Mouse (Mus musculus) layer of hippocampus, postnatal 36 days (tissue): ENCODE measurements around the gene Med17. TPM values are rescaled to one million over a fixed set of nuclear protein-coding genes. Genes with fewer than 3 reads are reported as not detected.
A peak's percentile ranks its signal among the peaks of the same experiment; 100 is the strongest.
"Not testable (repeated sequence)": the region's sequence is repeated elsewhere in the genome, so short reads cannot be mapped to it uniquely, and the experiment has no call there.

Experiments
- DNase-seq, 2 experiments: peaks; one replicate each; pipeline ENCODE4 v3.0.0; 2022
- total RNA-seq, 2 experiments: library from RNA; stranded (reverse); gene quantifications; 2 replicates each; pipeline ENCODE4 v1.2.3; 2021

Gene Med17
- total RNA-seq: 10 to 100 TPM; 38.9 to 41.9 TPM

DNA sequence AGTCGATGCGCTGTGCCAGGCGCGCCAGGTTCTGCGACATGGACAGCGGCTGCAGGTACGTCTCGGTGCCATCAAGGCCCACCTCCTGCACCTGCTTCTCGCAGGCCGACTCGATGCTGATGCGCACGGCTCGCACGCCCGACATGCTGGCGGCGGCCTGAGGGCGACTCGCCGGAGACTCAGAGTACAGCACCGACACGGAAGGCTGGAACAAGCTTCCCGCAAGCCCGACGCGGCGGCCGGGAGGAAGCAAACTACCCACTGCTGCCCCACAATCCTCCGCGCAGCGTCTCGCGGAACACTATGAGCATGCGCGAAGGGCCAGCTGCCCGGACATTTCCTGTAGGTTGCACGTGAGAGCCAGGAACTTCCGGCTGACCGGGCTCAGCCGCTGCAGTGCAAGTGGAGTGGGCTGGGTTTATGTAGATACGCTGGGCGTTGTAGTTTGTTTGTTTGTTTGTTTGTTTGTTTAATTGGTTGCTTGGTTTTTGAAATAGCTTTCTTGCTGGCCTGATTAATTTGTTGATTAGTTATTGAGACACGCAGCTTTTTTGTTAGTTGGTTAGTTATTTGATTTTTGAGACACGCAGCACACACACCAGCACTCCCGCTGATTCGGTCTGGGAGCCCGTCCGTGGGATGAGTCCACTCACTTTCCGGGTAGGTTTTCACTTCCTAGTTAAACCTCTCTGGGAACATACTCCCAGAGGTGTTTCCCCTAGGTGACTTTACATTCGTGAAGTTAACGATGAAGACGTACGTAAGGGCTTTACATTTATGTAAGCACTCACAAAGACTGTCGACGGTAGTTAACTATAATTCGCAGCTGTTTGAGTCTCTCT, at the start of gene Med17:
Med17 (minus strand) TSS at position 283 of the 842 bp plus-strand sequence.
- DNase-seq: peak; percentile 93 to 94

DNA sequence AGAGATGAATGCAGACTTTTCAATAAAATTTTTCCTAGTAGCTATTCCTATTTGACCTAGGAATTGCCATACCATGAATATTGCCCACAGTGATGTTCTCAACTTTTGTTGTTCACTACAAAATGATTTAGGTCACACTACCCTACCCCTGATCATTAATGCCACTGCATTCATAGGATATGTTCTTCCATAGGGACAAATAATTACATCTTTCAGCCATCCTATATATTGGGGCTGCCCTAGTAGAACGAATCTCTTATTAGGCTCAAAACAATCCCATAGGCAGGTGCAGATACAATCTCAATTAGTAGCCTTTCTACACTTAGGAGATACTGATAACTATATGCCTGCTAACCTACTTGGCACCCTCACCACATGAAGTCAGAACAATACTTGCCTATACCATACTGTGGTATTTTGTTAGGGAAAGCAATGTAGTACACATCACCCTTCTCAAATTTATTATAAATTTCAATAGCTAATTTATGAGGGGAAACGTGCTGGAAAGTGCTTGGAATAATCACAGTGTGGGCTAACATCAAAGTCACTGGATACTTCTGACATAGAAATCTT, 38.5 kb upstream of the Med17 start:
- DNase-seq: no peak

DNA sequence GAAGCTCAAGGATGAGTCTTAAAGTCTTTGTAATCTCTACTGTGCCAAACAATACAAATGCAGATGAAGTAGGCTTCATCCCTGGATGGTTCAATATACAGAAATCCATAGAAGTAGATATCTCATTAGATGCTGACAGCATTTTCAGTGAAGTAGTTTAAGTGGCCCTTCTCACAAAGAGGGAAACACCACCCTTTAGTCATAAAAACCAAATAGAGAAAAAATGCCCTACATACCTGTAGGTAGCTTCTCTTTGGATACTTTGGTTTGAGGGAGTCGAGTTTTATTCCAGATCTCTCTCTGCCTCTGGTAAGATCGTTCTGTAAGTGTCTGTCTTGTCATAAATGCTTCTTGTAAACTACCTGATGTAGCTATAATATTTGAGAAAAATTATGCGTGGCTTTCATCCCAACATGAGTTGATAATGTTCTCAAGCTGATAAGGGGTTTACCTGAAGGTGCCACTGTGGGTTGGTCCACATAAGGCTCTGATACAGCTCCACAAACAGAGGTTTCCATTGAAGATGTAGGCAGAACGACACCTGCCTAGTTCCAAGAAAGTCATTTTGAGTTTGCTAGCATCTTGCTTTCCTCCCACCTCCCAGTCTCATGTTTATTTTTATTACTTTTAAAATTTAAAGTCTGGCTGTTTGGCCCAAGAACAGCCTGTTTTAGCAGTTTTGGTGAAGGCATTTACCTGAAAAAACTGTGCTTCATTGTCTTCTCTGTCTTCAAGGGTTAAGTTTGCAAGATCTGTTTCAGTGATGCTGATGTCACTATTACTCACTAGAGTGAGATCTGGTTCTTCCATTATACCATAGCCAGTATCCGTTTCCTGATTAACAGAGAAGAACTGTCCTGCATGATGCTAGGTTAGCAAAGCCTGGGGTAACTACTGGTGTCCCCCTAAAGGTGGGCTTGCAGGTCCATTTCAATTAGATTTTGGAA, 37.8 kb upstream of the Med17 start:
- DNase-seq: no peak

DNA sequence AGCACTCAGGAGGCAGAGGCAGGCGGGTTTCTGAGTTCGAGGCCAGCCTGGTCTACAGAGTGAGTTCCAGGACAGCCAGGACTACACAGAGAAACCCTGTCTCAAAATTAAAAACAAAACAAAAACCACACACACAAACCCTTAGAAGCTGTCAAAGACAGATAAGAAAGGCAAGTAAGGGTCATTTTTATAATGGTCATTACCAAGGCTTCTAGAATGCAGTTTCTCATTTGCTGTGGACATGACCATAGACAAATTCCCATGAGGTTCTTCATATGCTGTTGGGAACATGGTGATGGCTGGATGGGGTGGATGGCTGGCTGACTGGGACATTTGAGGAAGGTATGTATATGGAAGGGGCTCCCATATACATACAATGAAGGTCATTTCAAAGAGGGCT, 36.6 kb upstream of the Med17 start:
- DNase-seq: not testable (repeated sequence)

DNA sequence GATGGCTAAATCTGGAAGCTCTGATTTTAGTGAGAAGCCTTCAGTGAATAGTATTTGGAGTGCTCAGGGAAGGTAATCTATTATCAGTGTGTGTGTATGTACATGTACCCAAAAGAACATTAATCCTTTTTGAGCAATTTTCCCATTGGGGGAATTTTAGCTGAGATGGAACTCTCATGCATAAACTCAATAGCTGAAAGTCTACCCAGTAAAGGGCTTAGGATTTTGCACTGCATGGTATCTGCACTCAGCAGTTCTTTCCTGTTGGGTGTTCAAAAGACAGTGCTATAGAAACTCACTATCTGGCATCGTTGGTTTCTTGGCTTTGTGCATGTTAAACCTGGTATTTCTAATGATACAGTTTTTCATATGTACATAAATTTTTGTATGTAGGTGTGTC, 34.9 kb upstream of the Med17 start:
- DNase-seq: no peak

DNA sequence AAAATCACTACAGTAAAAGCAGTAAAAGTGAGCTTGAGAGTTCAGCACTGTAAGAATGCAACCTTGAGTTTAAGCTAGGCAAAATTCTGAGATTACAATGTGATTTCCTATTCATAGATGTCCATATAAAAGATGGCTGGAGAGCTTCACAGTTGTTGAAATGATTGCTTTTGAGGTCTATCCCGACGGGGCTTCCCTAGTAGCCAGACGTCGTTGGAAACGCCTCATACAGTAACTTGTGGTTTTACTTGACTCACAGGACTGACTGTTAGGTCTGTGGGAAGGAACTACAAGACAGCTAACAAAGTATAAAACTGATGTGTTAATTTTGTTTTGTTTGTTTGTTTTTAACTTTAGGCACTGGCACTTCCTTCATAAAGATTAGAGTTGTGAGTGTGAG, 33.9 kb upstream of the Med17 start:
- DNase-seq: no peak

DNA sequence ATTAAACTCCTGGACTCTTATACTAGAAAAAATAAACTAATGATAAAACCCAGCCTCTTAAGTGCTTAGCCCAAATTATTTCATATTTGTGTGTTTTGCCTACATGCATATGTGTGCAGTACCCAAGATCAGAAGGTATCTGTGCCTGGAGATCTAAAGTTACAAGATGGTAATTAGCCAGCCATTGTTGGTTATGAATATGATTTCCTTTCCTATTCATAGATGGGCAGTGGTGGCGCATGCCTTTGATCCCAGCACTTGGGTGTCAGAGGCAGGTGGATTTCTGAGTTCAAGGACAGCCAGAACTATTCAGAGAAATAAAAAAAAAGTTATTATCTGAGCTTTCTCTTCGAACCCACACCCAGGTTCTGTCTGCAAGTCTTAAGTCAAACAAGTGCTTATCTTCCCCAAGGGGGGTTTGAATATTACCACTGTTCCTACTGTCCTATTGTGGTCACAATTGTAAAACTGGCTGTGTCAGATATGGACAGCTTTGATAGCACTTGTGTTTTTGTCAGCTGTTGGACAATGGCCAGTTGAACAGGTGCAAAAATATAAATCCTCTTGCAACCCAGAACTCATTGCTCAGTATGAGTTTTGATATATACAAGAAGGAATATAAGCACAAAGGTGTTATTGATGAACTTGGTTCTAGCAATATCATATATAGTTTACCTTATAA, 32.5 kb upstream of the Med17 start:
- no peak for DNase-seq

DNA sequence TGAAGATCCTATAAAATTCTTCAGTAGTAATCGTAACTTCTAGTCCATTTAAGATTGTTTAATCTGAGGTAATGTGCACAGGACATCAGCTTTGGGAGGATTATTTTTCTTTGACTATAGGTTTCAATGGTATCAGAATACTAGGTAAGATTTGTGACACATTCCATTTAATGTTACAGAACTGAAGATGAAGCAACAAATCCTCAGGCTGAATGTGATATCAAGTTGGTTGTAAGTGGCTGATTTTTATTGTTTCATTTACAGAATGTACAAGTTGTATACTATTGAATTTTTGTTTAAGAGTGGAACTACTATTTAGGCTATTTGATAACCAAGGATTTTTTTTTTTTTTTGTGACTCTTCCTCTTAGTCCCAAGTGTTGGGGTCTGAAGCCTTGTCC, 30.4 kb upstream of the Med17 start:
- DNase-seq: no peak

DNA sequence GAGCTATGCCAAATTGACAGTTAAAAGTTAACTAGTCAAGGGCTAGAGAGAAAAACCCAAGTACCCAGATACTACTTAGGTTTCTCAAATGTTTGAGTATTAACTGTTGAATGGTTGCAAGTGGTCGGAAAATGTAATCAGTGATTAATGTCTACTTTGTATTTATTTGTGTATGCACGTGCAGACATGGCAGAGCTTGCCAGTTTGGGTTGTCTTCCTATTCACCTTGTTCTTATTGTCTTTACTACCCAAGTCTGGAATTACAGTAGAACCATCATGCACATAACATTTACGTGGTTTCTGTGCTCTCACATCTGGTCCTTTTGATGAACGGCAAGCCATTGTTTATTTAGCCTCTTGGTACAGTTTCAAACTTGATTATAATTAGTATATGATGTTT, 29.7 kb upstream of the Med17 start:
- no peak for DNase-seq

DNA sequence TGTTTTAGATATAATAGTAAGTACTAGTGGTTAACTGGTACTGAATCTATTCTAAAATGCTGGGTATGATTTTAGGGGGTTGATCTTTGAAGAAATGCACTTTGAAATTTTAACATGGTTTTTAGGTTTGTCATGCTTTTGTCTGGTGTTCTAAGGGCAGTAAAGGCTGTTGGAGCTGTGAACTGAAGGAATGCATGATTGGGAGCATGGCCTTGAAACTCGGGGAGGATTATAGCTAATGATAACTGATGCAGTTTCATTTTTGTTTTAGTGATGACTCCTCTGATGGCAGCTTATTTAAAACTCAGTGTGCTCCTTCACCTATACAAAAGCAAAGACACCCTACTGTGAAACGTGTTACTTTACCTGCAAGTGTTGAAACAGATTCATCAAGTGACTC, 28.5 kb upstream of the Med17 start:
- no peak for DNase-seq

DNA sequence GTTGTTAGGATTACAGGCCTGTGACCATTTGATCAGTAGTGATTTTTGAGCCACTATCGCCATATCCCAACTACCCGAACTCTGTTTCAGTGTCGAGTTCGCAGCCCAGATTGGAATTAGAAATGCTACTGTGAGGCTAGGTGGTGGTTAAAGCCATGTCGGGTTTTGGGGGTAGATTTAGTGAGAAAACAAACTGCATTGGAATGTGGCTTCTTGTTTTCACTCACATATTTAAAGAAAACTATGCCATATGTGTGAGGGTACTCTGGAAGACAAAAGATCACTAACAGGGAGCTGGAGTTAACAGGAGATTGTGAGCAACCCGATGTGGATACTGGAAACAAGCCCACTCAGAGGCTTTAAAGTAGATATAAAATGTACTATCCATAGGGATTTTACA, 27.5 kb upstream of the Med17 start:
- DNase-seq: no peak

DNA sequence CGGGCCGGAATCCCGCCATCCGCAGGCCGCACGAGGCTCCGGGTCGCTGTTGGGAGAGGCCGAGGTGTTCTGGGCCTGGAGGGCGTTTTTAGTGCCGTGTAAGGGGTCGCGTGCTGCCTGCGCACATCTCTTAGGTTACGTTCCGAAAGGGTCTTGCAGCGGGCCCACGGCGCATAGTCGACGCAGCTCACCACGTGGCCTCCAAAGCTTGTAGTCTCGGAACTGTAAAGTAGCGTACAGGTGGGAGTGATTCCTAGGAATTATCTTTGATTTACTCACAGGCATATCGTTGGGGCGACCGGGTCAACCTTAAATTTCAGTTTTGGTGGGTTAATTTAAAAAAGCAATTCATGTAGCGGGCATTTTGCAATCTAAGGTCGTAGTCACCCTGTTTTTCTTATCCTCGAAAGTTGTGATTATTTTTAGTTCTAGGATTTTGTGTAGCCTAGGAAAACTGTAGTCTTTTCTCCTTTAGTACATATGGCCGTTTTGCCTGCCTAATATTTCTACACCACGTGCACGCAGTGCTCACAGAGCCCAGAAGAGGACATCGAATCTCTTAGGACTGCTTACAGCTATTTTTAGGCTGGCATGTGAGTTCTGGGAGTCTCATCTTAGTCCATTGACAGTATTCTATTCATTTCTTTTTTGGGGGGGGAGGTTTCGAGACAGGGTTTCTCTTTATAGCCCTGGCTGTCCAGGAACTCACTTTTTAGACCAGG, 26.8 kb upstream of the Med17 start, which contains the start of gene 4931406C07Rik:
4931406C07Rik (minus strand) TSS at position 51 of the 722 bp plus-strand sequence.
- DNase-seq: no peak

DNA sequence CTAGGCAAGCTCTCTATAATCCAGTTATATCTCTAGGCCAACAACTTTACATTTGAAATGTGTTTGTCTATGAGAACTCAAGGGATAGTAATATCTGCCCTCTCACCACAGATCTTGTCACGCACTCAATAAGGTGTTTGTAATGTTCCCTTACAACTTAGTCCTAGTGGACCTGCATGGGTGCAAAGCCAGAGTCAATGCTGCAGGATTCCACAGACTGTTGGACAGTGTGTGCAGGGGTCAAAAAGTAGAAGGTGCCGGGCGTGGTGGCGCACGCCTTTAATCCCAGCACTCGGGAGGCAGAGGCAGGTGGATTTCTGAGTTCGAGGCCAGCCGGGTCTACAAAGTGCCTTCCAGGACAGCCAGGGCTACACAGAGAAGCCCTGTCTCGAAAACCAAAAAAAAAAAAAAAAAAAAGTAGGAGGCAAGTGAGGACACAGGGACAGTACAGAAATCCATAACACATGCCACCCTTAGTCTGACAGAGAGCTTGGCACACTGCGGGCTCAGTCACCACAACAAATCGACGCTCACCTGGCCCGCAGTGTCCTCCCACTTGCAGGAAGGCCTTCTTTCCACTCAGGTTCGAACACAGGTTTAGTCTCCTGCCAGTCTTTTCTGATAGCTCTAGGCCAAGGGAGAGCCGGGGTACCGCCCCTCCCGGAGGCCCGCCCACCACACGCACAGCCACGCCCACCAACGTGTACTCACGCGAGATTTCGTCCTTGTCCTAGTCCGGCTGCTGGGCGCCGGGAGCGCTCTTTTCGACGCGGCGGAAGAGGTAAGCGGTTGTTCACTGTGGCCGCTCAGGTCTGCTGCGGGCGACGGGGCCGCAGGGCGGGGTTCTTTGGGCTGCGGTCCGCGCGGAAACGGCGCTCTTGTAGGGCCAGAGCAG, 26.0 kb upstream of the Med17 start, which contains the start of gene Taf1d:
Taf1d (plus strand) TSS at position 712 of the 895 bp plus-strand sequence.
- peak; percentile 95 to 96 for DNase-seq

DNA sequence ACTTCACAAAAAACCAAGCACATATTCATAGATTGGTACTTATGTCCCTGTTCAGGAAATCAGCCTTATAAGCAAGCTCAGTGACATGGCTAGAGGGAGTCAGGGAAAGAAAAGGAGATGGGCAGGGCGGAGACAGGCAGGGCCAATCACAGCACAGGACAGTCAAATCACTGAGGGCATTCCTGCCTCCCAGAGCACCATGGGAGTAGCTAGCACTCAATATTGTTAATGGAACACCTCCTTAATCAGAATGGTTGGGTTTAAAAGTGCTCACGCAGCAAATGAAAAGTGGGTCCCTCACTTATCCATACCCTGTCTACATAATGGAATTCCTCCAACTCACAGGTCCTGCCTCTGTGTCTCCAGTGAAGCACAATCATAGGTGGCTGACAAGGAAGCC, 23.1 kb upstream of the Med17 start:
- DNase-seq: no peak

DNA sequence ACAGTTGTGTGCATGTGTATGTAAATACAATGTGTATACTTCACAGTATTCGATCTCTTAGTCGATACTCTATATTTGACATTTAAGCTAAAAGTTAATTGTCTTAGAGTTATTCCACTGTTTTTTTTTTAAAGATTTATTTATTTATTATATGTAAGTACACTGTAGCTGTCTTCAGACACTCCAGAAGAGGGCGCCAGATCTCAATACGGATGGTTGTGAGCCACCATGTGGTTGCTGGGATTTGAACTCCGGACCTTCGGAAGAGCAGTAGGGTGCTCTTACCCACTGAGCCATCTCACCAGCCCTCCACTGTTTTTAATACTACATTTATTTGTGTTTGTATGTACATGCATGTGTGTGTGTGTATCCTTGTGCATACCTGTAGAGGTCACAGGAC, 22.3 kb upstream of the Med17 start:
- not testable (repeated sequence) for DNase-seq

DNA sequence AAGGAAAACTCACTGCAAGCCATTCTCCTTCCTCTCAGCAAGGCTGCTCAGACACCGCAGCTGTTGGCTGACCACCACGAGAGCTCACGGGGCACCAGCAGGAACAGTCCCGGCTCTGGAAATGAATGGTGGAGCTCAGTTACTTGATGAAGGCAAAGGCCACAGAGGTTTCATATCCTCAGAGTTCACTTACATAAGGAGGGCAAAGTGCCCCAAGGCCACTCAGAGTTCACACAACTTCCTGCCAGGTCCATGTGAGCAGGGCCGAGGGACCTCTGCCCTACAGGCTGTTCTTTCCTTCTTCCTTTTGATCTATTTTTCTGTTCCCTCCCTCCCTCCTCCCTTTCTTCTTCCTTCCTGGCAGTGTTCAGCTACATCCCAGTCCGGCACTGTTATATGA, 21.7 kb upstream of the Med17 start:
- peak in 1 of 2 experiments; percentile 7 for DNase-seq

DNA sequence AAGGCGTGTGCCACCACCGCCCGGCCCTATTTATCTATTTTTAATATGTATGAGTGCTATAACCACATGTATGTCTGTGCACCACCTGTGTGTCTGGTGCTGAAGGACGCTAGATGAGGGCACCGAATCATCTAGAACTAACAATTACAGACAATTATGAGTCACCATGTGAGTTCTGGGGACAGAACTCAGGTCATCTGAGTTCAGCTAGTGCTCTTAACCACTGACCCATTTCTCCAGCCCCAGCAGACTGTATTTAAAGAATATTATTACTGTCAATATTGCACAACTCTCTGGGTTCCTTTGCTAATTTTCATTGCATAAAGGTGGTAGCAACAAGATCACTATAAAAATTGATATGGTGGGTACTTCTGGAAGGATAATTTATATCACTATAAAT, 20.3 kb upstream of the Med17 start:
- no peak for DNase-seq

DNA sequence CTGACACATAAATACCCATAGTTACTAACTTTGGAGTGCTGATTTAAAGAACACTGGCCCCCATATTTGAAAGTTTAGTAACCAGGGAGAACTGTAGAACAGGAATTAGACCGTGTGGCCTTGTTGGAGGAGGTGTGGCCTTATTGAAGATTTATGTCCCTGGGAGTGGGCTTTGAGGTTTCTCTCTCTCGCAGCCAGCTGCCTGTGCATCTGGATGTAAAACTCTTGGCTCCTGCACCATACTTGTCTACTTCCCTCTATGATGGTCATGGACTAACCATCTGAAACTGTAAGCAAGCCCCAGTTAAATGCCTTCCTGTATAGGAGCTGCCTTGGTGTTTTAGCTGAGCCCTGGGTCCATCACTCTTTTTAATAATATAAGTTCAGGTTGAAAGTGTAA, 18.7 kb upstream of the Med17 start:
- DNase-seq: no peak

DNA sequence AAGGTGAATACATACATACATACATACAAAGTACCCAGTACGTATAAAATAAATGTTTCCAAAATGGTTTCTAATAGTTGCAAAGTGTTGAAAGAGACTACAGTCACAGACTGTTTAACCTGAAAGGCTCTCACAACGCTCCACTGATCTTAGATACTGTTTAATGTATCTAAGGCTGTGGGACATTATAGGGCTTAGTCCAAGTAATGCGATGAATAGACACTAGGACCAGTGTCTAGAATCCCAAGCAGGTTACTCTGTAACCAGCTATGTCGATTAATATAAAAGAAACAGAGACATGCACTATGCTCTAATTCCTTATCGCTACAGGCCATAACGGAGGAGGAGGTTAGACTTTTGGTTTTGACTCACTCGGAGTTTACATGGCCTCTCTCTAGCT, 17.4 kb upstream of the Med17 start:
- DNase-seq: no peak

DNA sequence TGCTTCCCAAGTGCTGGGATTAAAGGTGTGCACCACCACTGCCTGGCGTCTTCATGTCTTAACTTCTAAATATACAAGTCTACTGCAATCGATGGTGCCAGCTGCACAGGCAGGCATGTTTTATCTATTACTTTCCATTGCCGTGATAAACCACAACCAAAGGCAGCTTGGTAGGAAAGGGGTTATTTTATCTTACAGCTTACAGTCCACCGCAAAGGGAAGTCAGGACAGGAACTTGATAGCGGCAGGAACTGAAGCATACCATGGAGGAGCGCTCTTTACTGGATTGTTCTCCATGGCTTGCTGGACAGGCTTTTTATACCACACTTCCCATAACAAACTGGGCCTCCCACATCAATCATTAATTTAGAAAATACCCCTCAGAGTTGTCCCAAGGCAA, 9.5 kb upstream of the Med17 start:
- DNase-seq: no peak

DNA sequence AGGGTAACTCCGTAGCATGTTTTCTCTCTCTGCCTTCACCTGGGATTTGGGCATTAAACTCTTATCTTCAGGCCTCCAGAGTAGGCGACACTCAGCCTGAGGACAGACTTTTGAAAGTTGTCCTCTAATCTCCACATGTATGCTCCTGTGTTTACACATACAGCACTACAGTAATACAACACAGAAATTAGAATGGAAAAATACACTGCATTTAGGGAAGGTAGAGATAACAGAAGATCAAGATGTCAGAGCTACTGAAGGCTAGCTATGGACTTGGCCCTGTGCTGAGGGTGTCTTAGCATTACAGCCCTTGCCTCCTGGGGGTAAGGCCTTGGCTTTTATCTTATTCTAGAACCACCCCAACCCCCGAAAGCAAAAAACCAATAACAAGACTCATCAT, 8.7 kb upstream of the Med17 start:
- DNase-seq: no peak
